Mouse (Mus musculus) B cell, adult 2 months (primary cell): ENCODE data around the gene Vezf1.

Experiments used
- DNase-seq, 2 experiments: peaks; one replicate each; pipeline ENCODE4 v3.0.0; 2022

Vezf1 gene

GRCm38 (mm10) chr11:88099599-88100023, 31.5 kb downstream of the Vezf1 start:
- DNase-seq = peak; percentile 29 to 34

DNA sequence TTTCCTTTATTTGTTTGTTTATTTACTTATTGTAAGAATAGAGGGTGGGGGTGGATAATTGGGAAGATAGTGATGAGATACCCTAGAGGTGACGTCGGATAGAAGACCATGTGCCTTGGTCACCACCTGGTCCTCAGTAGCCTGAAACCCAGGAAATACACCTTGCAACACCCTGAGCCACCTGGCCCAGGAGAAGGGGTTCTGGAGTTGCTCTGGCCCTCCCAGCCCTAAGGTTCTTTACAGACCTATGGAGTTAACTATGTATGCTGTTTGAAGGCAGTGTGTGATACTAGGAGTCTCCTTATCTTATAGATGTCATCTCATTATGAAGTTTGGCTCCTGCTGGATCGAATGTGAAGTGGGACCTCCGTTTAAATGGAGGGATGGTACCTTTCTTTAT, 32.1 kb downstream of the Vezf1 start:
- no peak for DNase-seq

- DNase-seq = no peak
These were observed 35.3 kb downstream of the Vezf1 start for GRCm38 (mm10) chr11:88103214-88103941.

- DNase-seq = no peak
These were observed 37.6 kb downstream of the Vezf1 start for GRCm38 (mm10) chr11:88105494-88106291.

GRCm38 (mm10) chr11:88106292-88106554, 38.1 kb downstream of the Vezf1 start:
- DNase-seq = no peak

- peak; percentile 69 to 77 for DNase-seq
These were observed 39.3 kb downstream of the Vezf1 start for GRCm38 (mm10) chr11:88107365-88107764.

DNA sequence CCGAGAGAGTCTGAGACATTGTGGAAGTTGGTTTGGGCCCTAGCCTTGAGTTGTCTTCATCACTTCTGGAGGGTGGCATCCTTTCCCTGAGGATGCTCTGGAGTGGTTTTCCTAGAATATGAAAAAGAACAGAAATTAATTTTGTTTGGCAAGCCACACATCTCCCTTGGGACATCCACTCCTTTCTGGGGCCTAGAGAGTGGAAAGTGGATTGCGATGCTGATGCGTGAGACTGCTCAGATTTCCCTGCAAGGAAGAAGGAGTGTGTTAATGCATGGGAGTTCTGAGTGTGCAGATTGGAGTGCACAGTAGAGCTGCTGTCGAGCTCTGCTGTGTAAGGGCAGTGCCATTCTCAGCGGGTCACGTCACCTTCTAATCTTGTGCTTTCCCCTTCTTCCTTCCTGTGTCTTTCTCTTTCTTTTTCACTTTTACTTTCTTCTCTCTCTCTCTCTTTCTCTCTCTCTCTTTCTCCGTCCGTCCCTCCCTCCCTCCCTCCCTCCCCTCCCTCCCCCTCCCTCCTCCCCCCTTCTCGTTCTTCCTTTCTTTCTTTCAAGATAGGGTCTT, 42.0 kb downstream of the Vezf1 start:
- no peak for DNase-seq

DNA sequence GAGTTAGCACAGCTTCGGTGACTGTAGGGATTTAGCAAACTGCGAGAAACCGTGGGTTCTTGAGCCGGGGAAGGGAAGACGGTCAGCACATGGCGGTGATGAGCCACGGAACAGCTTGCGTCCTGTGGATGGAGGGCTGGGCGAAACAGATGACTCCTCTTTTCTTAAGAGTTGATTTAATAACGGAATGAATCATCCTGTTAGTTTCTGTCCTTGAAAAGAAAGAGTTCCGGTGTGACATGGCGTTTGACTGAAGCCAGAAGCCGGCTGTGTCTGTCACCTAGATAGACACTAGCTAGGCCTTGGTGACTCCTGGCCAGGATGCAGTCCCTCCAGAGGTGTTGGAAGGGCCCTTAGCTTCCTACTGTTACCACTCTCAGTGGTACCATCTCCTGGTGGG, 44.0 kb downstream of the Vezf1 start:
- DNase-seq = no peak

GRCm38 (mm10) chr11:88112677-88113333, 44.7 kb downstream of the Vezf1 start:
- no peak for DNase-seq

DNA sequence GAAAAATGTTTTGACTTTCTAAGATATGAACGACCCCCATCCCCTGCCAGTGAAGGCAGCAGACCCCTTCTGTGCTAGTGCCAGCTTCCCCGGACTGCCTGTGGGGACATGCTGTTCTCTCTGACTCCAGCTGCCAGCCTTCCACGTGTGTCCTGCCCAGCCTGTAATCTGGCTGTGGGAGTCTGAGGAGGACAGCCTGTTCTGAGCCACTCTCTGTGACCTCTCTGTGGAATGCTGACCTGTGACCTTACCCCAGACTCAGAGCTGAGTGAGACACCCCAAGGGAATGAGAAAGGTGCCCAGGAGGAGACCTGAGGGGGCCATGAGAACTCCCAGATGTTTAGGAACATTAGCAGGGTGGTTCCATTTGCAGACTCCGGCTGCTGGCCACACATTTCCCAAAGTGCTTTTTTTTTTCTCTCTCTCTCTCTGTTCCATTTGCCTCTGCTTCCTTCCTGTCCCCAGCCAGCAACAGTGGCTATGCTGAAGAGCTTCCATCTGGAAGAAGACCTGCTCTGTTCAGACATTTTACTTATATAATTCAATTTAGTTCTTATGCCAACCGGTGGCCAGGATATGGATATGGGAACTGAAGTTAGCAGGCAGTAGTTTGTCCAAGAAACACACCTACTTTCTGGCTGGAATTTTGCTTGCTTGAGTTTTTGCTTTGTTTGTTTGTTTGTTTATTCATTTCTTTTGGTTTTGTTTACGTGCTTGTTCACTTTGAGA, 45.6 kb downstream of the Vezf1 start:
- no peak for DNase-seq

- DNase-seq = no peak
These were observed 46.8 kb downstream of the Vezf1 start for GRCm38 (mm10) chr11:88114871-88115301.

GRCm38 (mm10) chr11:88116568-88116967, 48.5 kb downstream of the Vezf1 start:
- no peak for DNase-seq

DNA sequence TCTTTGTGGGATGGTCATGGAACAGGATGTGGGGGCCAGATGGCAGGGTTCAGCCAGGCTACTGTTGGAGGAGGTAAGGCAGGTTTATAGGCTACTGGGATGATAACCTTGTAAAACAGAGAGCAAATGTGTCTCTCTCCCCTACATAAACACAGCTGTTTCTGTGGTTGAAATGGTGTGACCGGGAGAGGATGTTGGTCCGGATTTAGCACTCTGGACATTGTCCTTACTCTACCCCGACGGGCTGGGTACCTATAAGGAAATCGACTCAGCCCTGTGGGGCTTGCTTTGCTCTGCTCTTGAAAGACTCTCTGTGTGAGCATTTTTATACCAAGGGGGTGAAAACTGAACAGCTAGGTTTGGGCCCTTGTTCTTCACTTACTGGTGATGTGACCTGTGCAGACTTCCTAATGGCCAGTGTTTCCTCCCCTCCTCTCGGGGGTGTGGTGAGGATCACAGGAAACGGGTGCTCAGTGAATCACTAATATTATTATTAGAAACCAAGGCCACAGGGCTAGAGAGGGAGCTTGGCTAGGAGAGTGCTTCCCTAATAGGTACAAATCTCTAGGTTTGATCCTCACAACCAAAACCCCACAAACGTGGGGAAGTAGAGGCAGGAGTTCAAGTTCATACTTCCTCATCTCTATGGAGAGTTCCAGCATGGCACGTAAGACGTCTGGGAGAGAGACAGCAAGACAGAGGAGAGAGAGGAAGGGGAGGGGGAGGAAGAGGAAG, 49.4 kb downstream of the Vezf1 start:
- DNase-seq = no peak

GRCm38 (mm10) chr11:88118091-88118440, 50.0 kb downstream of the Vezf1 start:
- DNase-seq = no peak

DNA sequence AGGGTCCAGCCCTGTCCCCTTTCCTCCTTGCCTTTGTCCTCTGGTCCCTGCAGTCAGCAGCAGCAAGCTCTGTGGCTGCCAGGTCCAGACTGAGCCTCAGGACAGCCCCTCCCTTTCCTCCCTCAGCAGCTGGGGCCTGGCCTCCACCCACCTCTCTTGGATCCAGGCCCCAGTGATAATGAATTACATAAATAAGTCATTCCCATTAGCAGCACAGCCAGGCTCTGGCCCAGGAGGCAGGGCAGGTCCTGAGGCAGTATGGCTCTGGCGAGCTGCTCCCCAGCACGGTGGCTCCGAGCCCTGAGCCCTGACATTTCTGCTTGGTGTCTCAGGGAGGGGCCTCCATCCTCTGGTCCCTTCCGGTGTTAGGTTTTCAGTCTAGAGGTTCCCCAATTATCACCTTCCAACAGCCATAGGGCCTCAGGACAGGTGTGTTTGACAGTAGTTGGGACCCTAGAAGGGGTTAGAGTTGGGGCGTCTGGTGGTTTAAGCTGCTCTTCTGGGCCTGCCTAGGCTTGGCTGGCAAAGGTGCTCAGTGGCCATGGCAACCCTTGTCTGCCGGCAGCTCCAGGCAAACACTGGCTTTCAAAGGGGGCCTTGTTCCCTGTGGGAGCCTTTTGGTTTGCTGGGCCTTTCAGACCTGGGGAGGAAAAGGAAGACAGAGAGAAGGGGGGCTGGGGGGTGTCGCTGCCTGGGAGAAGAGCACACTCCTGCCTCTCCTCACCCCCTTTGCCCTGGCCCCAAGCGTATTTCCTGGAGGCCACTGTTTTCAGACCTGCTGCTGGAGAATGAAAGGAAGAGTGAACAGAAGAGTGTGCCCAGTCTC, 51.0 kb downstream of the Vezf1 start:
- no peak for DNase-seq

- no peak for DNase-seq
These were observed 54.5 kb downstream of the Vezf1 start for GRCm38 (mm10) chr11:88122545-88122944.

DNA sequence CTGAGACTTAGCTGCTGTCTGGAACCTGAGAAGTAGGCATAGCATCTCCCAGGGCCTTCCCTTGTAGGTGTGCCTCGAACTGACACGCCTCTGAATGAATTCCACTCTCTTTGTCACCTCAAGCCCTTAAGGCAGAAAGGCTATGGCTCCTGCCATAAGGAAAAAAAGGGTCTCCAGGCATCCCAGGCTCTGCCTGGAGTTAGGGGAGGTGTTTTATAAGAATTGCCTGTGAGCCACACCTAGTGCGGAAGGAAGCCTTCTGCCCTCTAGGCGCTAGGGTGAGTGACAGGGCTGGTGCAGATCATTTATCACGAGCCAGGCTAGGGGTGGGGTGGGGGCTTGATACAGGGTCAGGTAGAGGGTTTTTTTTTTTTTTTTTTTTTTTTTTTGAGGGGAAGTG, 54.9 kb downstream of the Vezf1 start:
- no peak for DNase-seq

DNA sequence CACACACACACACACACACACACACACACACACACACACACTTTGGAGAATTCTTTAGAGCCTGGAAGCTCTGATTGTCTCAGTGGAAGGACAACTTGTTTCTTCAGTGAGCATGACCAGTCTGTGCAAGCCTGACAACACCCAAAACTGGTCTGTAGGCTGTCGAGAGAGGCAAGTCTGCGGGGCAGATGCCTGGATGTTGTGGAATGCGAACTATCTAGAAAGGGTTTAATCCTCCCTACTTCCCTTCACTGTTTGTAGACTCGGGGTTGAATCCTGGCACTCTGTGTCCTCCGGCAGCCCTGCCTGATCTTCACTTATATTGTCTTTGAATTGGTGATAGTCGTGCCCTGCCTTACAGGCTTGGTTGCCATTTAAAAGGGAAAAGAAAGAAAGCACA, 55.7 kb downstream of the Vezf1 start:
- DNase-seq = no peak

GRCm38 (mm10) chr11:88125483-88125882, 57.4 kb downstream of the Vezf1 start:
- DNase-seq = no peak

DNA sequence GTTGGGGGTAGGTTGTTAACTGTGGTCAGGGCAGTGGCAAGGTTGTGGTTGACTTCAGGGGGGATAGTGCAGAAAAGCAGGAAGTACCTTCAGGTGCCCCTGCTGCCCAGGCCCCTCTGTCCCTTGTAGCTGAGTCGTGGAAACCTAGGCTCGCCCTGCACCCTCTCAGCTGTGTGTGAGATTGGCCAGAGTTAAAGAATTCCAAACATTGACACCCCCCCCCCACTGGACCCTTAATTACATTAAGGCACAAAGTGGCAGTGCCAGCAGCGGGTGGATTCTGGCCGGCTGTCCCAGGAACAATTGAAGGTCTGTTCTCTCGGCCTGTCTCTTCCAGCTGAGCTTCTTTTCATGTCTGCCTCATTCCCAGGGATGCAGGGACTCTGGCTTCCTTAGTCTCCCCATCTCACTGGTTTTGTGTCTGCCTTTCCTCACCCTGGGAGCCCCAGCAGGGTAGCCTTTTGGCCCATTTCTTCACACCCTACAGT, 58.3 kb downstream of the Vezf1 start:
- no peak for DNase-seq

DNA sequence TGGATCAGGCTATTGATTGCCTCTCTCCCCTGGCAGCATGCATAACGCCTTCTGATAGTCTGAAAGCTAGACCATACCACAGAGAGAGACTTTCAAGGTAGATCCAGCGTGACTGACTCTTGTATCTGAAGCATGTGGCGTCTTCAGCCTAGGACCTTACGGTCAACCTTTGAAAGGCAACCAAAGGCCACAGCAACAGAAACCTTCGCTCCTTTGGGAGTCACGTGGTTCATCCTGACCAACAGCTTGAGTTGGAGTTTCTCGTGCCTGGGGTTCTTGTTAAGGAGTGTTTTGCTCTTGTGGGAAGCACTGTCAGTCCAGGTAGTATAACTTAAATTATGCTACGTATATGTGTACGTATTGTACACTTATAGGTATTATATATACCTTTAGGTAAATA, 60.4 kb downstream of the Vezf1 start:
- DNase-seq = no peak
